Mouse (Mus musculus): ENCODE results near the gene Acad12. TPM values are rescaled to one million over a fixed set of nuclear protein-coding genes. Genes with fewer than 3 reads are reported as not detected.

Acad12 gene
- polyA plus RNA-seq, 1 experiment from 2014 or later = 1.2 TPM

- 86% methylated on average over 7 of the region's 7 CpGs for WGBS
- H3K27ac ChIP-seq (replicated peaks; ENCODE audit: low read depth, low read length) = no peak overlapping the region
- no peaks in the 10 kb centered on the region for H3K36me3 ChIP-seq (ENCODE audit: control insufficient read depth, insufficient read depth, low read length)
- no peaks in the 10 kb centered on the region for H3K9me3 ChIP-seq (ENCODE audit: control insufficient read depth, low read length)
- H3K27me3 ChIP-seq (ENCODE audit: control insufficient read depth, insufficient read depth, low read length) = no peaks in the 10 kb centered on the region
- H3K4me2 ChIP-seq (ENCODE audit: low read length) = no peak overlapping the region
- no peak overlapping the region for H3K4me3 ChIP-seq (replicated peaks; ENCODE audit: low read depth, low read length)
- no peak overlapping the region for H3K9ac ChIP-seq (replicated peaks; ENCODE audit: low read length)
- ATAC-seq (ENCODE audit: low FRiP score, low TSS enrichment) (no peak), DNase-seq (no peak)
- H3K4me1 ChIP-seq (ENCODE audit: control insufficient read depth, insufficient read depth, low read length) = peaks cover 6% of the 10 kb centered on the region
Measured at GRCm38 (mm10) chr5:121549196-121549595, 69.5 kb downstream of the Acad12 start.

GRCm38 (mm10) chr5:121547084-121547483 is 71.7 kb downstream of the Acad12 start:
- H3K9me3 ChIP-seq (ENCODE audit: control insufficient read depth, low read length) = no peaks in the 10 kb centered on the region
- DNase-seq = no peak
- no peaks in the 10 kb centered on the region for H3K27me3 ChIP-seq (ENCODE audit: control insufficient read depth, insufficient read depth, low read length)
- H3K4me1 ChIP-seq (ENCODE audit: control insufficient read depth, insufficient read depth, low read length) = peaks cover 18% of the 10 kb centered on the region
- no peak for ATAC-seq (ENCODE audit: low FRiP score, low TSS enrichment)
- 0 out of 2 replicates have a peak, but pooled peaks cover 2% of the 10 kb centered on the region for H3K36me3 ChIP-seq (ENCODE audit: control insufficient read depth, insufficient read depth, low read length)
- no peak overlapping the region for H3K9ac ChIP-seq (replicated peaks; ENCODE audit: low read length)
- no peak overlapping the region for H3K27ac ChIP-seq (replicated peaks; ENCODE audit: low read depth, low read length)
- no peak overlapping the region for H3K4me2 ChIP-seq (ENCODE audit: low read length)
- no peak overlapping the region for H3K4me3 ChIP-seq (replicated peaks; ENCODE audit: low read depth, low read length)
- WGBS = 90% methylated on average over 3 of the region's 3 CpGs

Other genes starting within 250 kb of the Acad12 start
- gene Trafd1, start 233.3 kb downstream of the Acad12 start, polyA plus RNA-seq (2014; fragmentation: Nextera tagmentation; extraction: Ambion mirVana) = 137 and 146 TPM in 2 replicates
- 42.9 and 60.7 TPM in 2 replicates for gene Naa25, start 221.0 kb downstream of the Acad12 start, polyA plus RNA-seq (2014; fragmentation: Nextera tagmentation; extraction: Ambion mirVana)
- gene Tmem116, start 167.0 kb downstream of the Acad12 start, polyA plus RNA-seq (2014; fragmentation: Nextera tagmentation; extraction: Ambion mirVana) = 1.7 and 2.0 TPM in 2 replicates
- 129 and 151 TPM in 2 replicates for gene Erp29, start 166.4 kb downstream of the Acad12 start, polyA plus RNA-seq (2014; fragmentation: Nextera tagmentation; extraction: Ambion mirVana)
- 0.08 TPM in 1 of 2 replicates, not detected in the other for gene Adam1b, start 115.5 kb downstream of the Acad12 start, polyA plus RNA-seq (2014; fragmentation: Nextera tagmentation; extraction: Ambion mirVana)
- 6.8 and 6.9 TPM in 2 replicates for gene Adam1a, start 73.5 kb downstream of the Acad12 start, polyA plus RNA-seq (2014; fragmentation: Nextera tagmentation; extraction: Ambion mirVana)
- not detected in 2 replicates for gene Gm42878, start 73.5 kb downstream of the Acad12 start, polyA plus RNA-seq (2014; fragmentation: Nextera tagmentation; extraction: Ambion mirVana)
- 58.3 and 68.8 TPM in 2 replicates for gene Mapkapk5, start 73.0 kb downstream of the Acad12 start, polyA plus RNA-seq (2014; fragmentation: Nextera tagmentation; extraction: Ambion mirVana)
- 41.8 and 64.1 TPM in 2 replicates for gene Aldh2, start 25.1 kb downstream of the Acad12 start, polyA plus RNA-seq (2014; fragmentation: Nextera tagmentation; extraction: Ambion mirVana)
- 1.4 and 2.4 TPM in 2 replicates for gene Acad10, start 41.6 kb upstream of the Acad12 start, polyA plus RNA-seq (2014; fragmentation: Nextera tagmentation; extraction: Ambion mirVana)
- gene Brap, start 41.6 kb upstream of the Acad12 start, polyA plus RNA-seq (2014; fragmentation: Nextera tagmentation; extraction: Ambion mirVana) = 39.1 and 47.6 TPM in 2 replicates
- gene Atxn2, start 92.4 kb upstream of the Acad12 start, polyA plus RNA-seq (2014; fragmentation: Nextera tagmentation; extraction: Ambion mirVana) = 85.3 and 92.2 TPM in 2 replicates
- 6.1 and 7.8 TPM in 2 replicates for gene Sh2b3, start 218.7 kb upstream of the Acad12 start, polyA plus RNA-seq (2014; fragmentation: Nextera tagmentation; extraction: Ambion mirVana)
- gene Pheta1, start 230.0 kb upstream of the Acad12 start, polyA plus RNA-seq (2014; fragmentation: Nextera tagmentation; extraction: Ambion mirVana) = 36.8 and 40.1 TPM in 2 replicates